Mouse (Mus musculus) kidney, postnatal 10 days (tissue): ENCODE data around the gene Ms4a1.
"Not testable (repeated sequence)": the region's sequence is repeated elsewhere in the genome, so short reads cannot be mapped to it uniquely, and the experiment has no call there.

Experiments used
- DNase-seq: peaks from one replicate; pipeline ENCODE4 v3.0.0; 2021; ENCODE audit warnings: mixed read lengths

The Ms4a1 gene

DNA sequence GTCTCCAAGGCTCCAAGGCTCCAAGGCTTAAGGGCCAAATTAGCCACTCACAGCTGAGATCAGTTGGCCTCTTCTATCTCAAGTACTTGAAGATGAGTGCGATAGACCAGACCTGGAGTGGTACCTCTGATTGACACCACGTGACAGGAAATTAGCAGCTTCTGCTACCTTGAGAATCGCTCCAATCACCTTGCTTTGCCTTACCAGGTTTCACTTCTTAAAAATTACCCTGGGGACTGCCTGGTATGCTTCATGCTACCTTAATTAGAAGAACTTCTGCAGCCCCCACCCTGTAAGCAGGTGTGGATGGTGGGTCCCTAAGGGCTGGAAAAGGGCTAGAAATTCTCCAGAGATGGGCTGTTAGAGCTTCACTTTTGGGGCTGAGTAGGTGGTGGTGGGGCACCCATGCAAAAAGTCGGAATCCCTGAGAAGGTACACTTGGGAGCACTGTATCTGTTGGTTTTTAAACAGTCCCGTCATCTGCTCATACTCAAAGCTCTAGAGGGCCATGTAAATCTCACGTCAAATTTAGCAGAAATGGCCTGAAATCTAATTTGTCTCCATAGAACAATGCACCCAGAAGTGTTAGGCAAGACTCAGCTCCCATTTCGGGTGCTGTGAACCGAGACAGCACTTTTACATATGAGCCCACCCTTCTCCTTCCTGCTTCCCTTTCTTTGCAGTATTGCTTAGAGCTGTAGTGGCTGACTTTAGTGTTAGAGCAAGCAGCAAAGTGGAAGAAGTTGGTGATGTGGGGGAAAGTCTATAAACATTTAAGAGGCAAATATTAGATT lies at the start of gene Ms4a1:
TSS of gene Ms4a1 (minus strand) at position 190 of the 794 bp plus-strand sequence.
- DNase-seq = no peak

DNA sequence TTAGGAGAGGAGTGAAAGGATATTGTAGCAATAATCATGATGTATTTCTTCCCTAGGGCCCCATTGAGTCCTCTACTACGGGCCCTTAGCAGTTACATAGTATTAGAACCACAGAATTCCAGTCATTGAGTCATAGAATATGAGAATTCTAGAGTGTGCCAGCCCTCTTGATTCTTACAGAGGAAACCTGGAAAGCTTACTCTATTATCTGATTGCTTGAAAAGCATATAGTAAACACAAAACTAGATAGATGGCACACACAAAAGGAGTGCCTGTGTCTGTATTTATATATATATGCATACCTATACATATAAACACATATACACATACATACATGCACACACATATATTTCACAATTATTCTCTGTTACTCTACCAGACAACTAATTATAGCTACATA lies 48.3 kb upstream of the Ms4a1 start, which contains the start of gene Ms4a14:
TSS of gene Ms4a14 (minus strand) at position 101 of the 400 bp plus-strand sequence.
- DNase-seq = no peak

DNA sequence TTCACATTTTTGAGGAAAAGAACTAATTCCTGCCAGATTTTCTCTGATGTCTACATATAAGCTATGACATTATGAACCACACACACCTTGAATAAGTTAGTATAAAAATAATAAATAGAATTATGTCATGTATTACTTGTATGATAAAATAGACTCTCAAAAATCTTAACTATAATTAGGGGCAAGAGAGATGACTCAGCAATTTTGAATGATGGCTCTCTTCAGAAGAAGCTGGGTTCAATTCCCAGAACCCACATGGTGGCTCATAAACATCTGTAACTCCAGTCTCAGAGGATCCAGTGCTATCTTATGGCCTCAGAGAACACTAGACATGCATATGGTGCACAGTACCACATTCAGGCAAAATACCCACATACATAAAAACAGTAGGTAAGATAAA lies 42.8 kb upstream of the Ms4a1 start:
- DNase-seq = no peak

DNA sequence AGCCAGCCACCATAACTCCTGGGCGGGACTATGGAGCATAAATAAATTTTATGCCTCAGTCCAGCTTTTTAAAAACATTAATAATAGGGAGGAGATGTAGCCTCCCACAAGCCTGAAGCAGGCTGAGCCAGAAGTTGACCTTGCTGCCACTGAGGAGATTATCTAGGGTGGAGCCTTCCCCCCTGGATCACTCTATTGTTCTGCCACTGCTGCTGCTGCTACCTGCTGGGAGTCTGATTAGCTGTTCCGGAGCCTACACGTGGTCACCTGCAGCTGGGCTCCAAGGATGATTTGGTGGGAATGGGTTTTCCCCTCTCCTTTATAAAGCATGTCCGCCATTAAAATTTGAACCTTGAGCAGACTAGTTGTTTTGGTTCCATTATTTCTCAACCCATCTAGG lies 33.5 kb upstream of the Ms4a1 start:
- not testable (repeated sequence) for DNase-seq

DNA sequence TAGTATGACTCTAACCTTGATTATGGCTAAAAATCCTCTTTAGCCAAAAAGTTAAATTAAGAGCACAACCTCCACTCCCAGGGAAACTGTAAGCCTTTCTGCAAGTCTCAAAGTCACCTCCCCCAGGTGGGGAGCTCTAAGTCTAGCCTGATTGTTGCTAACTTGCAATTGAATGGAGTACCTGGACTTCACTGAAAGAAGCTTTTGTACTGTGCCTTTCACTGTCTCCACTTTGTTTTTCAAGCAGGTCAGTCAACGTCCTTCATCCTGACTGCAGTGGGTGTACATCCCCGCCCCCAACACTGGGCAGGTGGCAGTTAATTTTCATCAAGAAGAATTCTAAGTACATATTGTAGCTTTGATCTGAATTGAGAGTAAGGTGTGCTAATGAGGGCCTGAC lies 32.9 kb upstream of the Ms4a1 start:
- DNase-seq = no peak

DNA sequence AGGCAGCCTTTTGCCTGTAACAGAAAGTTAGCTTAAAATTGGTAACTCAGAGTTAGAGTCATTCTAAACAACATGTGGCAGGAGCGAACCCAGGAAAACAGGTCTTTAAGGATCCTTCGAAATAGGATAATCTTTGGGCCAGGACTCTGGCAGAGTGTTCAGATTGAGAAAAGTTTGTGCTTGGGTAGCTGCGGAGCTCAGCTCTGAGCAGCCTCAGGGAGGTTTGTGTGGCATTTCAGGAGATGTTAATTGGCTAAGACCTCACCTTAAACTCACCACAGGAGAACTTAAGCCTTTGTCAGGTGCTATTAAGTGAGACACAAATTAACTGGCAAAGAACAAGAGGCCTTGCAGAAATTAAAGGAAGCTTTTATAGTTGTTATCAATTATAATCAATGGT lies 27.6 kb upstream of the Ms4a1 start:
- DNase-seq = not testable (repeated sequence)

DNA sequence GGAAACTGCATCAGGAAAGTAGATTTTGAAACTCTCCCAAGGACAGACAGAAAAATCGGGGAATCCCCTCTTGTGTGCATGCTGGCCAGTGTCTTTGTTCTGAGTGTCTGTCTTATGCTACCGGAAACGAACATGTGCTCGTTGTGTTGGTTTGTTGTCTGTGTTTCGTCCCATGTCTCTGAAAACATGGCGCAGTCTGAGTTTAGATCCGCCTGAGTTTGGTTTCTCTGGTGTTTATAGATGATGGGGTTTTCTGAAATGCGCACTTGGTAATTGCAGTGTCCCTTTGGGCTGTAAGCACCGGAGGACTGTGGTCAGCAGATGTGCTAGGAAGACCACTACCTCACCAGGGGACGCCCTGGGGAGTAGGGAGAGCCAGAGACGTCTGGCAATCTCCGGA lies 26.9 kb upstream of the Ms4a1 start:
- DNase-seq = peak; percentile 6

DNA sequence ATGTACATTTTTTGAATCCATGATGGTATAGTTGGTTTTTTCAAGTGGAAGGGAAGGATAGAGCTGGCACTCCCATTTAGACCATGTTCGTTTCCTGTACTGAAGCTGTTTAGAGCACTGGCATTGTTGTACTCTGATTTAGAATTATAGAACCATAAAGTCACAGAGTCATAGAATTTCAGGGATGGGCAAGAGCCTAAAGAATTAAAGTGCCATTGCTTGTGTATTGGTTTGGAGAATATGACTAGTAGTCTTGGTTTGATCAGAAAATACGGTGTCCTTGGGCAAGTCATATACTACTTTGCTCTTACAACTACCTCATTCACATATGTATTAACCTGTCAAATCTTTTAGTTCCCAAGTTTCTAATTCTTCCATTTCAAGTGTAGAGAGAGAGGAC lies 17.7 kb upstream of the Ms4a1 start, which contains the start of gene Ms4a5:
TSS of gene Ms4a5 (minus strand) at position 101 of the 400 bp plus-strand sequence.
- no peak for DNase-seq

DNA sequence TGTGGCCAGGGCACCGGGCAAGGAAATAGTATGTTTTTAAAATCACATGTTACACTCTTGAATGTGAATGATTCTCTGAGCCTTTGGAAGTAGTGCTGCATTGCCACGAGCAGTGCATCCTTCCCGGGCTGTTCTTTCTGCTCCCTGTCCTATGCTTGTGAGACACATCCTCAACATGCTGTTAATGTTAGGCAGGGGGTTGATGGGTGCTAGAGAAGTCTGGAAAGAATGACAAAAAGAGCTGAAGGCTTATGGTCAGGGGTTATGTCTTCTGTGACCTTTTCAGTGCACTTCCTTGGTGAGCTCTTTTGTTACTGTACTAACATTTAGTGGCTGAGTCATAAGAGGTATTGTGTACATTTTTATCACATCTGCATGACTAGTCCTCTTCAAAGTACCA lies 14.2 kb upstream of the Ms4a1 start:
- DNase-seq = no peak

DNA sequence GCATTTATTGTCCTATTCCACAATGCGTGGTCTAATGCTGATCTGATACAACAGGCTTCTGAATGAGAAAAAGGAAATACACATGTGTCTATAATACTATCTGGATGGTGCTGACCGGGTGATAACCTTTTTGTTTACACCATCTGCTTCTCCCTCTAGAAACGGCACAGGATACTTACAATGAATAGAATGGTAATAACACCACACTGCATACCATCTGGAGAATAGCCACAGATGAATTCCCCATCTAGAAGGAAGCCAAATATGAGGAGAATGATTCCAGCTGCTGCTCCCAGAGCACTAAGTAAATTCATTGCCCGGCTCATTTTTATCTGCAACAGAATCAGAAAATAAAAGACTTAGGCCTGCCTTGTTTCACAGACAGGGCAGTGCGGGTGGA lies 10.4 kb upstream of the Ms4a1 start:
- no peak for DNase-seq

DNA sequence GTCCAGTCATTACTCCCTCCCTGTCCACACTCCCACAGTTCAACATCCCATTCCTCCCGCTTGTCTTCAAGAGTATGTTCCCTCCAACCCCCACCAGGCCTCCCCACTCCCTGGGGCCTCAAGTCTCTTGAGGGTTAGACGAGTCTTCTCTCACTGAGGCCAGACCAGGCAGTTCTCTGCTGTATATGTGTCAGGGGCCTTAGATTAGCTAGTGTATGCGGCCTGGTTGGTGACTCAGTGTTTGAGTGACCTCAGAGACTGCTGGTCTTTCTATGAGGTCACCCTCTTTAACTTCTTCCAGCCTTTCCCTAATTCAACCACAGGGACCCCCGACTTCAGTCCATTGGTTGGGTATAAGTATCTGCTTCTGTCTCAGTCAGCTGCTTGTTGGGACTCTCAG lies 915 bp upstream of the Ms4a1 start:
- DNase-seq = no peak

DNA sequence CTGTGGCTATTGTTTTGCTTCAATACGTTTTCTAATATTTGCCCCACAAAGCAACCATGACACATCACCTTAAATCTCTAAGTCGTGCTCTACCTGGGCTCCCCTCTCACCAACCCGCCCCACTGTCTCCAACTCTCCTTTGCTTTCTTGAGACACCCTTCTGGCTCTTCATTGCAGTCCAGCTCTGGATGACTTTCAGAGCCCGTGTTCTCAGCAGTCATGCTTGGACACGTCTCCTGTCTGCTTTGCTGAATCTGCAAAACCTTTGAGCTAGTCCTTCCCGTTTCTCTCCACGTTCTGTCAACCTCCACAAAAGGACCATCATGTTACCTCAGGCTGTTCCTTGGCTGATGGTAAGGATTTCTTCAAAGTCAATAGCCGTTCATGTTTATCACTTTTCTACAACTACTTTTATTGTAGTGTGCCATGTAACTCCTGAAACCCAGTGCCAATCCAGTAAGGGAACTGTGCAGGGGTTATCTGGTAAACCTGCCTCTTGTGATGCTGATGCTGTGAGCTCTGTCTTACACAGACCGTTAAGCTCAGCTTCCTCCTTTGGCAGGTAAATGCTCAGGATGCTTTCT lies 1.3 kb downstream of the Ms4a1 start:
- no peak for DNase-seq

DNA sequence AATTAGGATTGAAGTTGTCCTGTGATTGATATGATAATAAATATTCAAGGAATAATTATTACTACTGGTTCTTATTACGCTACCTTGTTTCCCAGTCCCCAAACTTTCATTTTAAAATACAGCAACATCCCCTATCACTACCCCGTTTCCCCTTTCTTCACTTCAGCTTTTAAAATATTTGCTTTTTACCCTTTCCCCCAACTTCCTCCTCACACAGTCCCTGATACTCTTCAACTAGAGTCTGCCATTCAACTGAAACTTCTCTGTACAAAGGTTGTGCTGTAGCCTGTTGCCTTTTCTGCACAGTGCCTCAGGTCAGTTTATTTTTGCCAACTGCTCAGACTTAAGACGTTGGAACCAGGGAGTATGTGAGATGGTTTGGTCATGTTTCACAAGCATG lies 2.5 kb downstream of the Ms4a1 start:
- DNase-seq = no peak

DNA sequence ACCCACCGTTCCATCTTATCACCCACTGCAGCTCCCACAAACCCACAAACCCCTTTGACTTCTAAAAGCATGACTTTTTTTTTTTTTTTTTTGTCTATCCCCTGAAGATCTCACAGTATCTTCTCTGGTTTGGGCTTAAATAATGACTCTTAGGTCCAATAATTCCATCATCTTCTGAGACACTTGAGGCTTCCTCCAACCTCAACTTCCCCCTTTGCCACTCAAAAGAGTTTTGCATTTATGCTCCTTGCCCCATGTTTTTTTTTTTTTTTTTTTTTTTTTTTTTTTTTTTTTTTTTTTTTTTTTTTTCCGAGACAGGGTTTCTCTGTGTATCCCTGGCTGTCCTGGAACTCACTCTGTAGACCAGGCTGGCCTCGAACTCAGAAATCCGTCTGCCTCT lies 3.1 kb downstream of the Ms4a1 start:
- not testable (repeated sequence) for DNase-seq

DNA sequence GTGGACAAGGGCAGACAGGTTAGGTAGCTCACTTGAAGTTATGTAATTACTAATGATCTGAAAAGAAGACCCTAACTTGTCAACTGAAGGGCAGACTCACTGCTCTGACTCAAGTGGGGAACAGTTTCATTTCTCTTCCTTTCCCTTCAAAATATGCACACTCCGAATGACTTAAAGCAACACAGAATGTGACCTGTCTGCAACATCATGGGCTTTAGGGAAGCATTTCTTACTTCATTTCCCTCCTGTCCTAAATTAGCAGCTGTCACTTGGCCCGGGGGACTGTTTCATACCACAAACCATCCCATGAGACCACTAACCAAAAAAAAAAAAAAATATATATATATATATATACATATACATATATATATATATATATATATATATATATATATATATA lies 4.5 kb downstream of the Ms4a1 start:
- no peak for DNase-seq

DNA sequence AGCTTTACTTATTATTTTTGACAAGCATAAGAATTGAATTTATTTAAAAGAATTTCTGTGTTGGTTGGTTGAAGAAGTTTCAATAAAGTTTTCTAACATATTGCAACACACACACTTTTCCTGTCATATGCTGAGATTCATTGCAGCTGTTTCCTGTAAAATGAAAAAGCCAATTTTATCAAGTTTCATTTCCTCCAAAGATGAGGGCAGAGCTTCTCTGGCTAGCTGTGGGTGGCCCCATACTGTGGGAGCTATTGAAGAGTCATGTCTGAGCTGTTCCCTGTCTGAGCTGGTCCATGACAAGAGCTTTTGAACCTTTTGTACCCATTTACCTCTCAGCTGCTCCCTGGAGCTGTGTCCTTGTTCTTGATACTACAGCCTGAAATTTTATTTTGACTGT lies 21.8 kb downstream of the Ms4a1 start:
- peak; percentile 9 for DNase-seq

DNA sequence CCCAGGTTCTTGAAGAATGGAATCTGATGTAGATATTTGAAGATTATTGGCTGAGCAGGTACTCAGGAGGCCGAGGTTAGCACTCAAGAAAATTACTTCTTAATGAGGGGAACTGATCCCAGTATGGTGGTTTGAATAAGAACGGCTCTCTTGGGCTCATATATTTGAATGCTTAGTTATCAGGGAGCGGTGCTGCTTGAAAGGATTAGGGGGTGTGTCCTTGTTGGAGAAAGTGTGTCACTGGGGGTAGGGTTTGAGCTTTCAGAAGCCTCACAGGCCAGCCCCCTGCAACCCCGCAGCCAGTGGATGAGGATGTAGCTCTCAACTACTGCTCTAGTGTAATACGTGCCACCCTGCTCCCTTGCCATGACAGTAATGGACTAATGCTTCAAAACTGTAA lies 23.5 kb downstream of the Ms4a1 start:
- no peak for DNase-seq

DNA sequence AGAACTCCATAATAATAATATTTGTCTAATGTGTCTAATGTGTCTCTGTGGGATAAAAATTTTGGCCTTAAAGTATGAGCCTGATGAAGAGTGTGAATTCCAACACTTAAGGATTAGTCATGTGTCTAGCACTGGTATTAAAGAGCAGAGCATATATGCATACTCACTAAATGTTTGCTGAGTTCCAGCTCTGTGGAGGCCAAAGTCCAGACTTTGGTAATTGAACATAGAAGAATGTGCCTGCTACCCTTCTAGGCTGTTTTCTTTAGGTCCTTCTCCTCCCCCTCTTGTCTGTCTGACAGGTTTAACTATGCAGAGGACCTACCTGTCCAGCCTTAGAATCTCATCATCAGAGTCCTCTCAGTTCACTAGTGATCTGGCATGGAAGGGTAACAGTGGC lies 30.2 kb downstream of the Ms4a1 start:
- DNase-seq = no peak

DNA sequence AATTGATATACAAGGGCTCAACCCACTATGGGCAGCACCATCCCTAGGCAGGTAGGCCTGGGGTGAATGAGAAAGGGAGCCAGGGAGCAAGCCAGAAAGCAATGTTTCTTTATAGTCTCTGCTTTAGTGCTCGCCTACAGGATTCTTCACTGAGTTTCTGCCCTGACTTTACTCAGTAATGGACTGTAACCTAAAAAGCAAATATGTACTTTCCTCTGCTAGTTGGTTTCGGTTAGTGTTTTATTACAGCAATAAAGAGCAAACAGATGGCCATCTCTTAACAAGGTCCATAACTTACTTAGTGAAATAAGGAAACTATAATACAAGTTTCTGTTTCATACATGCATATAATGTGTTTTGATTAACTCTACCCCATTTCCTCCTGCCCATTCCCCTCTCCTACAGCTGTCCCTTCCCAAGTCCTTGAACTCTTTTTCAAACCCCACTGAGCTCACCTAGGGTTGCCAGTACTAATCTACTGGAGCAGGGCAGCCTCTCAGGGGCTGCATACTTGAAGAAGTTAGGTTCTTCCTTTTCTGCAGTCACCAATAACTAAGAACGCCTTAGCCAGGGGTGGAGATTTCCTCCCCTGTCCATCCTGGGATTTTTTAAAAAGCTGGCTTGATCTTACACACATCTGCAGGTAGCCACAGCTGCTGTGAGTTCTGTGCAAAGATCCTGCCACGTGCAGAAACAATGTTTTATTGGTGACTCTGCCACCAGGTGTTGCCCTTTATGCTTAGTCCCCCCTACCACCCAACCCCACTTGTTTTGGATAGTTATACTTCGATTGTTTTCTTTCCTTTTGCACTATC lies 30.9 kb downstream of the Ms4a1 start:
- DNase-seq = no peak

DNA sequence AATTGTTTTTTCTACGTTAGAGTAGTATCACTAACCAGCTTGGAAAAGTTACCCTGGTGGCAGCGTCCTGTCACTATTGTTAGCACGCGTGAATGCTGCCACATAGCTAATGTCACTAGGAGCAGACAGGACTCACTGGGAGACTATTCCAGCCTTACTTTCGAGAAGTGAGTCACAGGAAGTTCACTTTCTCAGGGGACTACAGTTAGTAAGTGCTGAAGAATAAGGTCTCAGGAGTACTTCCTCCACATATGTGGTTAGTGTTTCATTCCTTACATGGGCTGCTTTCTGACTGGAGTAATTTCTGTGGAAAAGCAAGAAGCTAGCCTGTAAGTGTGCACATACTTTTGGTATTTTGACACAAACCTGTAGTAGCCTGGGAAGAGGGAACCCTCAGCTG lies 31.8 kb downstream of the Ms4a1 start:
- no peak for DNase-seq

DNA sequence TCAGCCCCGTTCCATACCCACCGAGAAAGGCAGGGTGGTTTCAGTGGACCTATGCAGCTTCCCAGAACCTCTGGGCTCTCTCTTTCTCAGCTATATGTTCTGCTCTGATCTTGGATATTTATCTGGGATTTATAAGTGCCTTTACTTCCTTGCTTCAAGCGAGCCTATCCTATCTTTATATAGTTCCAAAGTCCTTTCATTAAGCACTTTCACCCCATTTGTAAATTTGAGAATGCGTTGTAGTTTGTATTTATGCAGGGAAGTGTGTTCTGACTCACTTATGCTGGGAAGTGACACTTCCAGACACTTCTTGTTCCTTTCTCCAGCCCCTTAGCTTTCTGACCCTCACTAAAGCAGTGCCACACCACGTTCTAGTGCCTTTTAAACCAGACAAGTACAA lies 33.7 kb downstream of the Ms4a1 start, which contains the start of gene Ms4a12:
TSS of gene Ms4a12 (minus strand) at position 101 of the 400 bp plus-strand sequence.
- DNase-seq = no peak
